Mouse (Mus musculus) kidney, postnatal 0 days (tissue): ENCODE results near the gene Ptpra. TPM values are rescaled to one million over a fixed set of nuclear protein-coding genes. Genes with fewer than 3 reads are reported as not detected.
"Not testable (repeated sequence)": the region's sequence is repeated elsewhere in the genome, so short reads cannot be mapped to it uniquely, and the experiment has no call there.

Experiments
- ATAC-seq: fragments of 200-750 bp; cut with Nextera tagmentation; replicated peaks from 2 replicates; pipeline ENCODE4 v1.8.0; 2017; ENCODE audit warnings: low read depth, moderate number of reproducible peaks, moderate TSS enrichment, moderate library complexity; ENCODE audit not compliant: low FRiP score
- DNase-seq: peaks from one replicate; pipeline ENCODE4 v3.0.0-alpha.2; 2016; ENCODE audit warnings: low spot score
- H3K27ac ChIP-seq: fragments of 300-500 bp; sonication (generic); 2 replicates; pipeline ENCODE4 v1.5.1; 2014; ENCODE audit warnings: mild to moderate bottlenecking
- H3K27me3 ChIP-seq: fragments of 300-500 bp; sonication (generic); 2 replicates; pipeline ENCODE4 v1.6.1; 2014; ENCODE audit warnings: low read length, mixed read lengths; ENCODE audit not compliant: insufficient read depth
- H3K36me3 ChIP-seq: fragments of 300-500 bp; sonication (generic); 2 replicates; pipeline ENCODE4 v1.6.1; 2014; ENCODE audit warnings: low read length, mixed read lengths; ENCODE audit not compliant: insufficient read depth
- H3K4me1 ChIP-seq: fragments of 300-500 bp; sonication (generic); replicated peaks from 2 replicates; pipeline ENCODE4 v1.6.1; 2014; ENCODE audit warnings: antibody characterized with exemption, low read length, mixed read lengths; ENCODE audit not compliant: insufficient read depth
- H3K4me2 ChIP-seq: fragments of 300-500 bp; sonication (generic); 2 replicates; pipeline ENCODE4 v1.6.1; 2014; ENCODE audit warnings: mild to moderate bottlenecking, low read length, moderate library complexity, mixed read lengths
- H3K4me3 ChIP-seq: fragments of 300-500 bp; sonication (generic); replicated peaks from 2 replicates; pipeline ENCODE4 v1.5.1; 2014; ENCODE audit warnings: low read depth, low read length
- H3K9ac ChIP-seq: fragments of 300-500 bp; sonication (generic); 2 replicates; pipeline ENCODE4 v1.6.1; 2014; ENCODE audit warnings: low read depth, low read length
- H3K9me3 ChIP-seq: fragments of 300-500 bp; sonication (generic); replicated peaks from 2 replicates; pipeline ENCODE4 v1.6.1; 2016; ENCODE audit warnings: low read length, inconsistent platforms, mixed read lengths
- CTCF ChIP-seq: IDR thresholded peaks from 2 replicates; pipeline ENCODE4 v1.5.1; 2016; ENCODE audit warnings: antibody characterized with exemption, low read depth, mild to moderate bottlenecking, moderate library complexity
- WGBS: fragments of 180-500 bp; shearing (Covaris S2); extraction: QIAGEN DNeasy Blood & Tissue Kit; methylation state at CpG from one replicate; pipeline ENCODE4 v1.1.7; 2014; 5-methylcytosine and 5-hydroxymethylcytosine counted together
- polyA plus RNA-seq: library from polyadenylated mRNA; unstranded; fragments of >200 nt; fragmentation: Nextera tagmentation; extraction: Ambion mirVana; gene quantifications from 2 replicates; pipeline ENCODE4 v1.2.1, GENCODE M21; 2015

Gene Ptpra
- polyA plus RNA-seq, 1 experiment from 2014 or later = 80.3 TPM

GRCm38 (mm10) chr2:130568921-130569320, 118.8 kb downstream of the Ptpra start:
- DNase-seq (no peak), ATAC-seq (no peak)
- Histone ChIP-seq H3K9ac (no peak overlapping the region), H3K27me3 (no peaks in the 10 kb centered on the region), H3K4me2 (no peak overlapping the region), H3K9me3 (no peaks in the 10 kb centered on the region), H3K27ac (no peak overlapping the region), H3K36me3 (peaks cover 10% of the 10 kb centered on the region; the same call in 1 of the 2 replicates), H3K4me1 (peaks cover 7% of the 10 kb centered on the region; the same call in 1 of the 2 replicates), H3K4me3 (no peak overlapping the region)
- no peak for TF ChIP-seq CTCF
- 62% methylated on average over 4 of the region's 4 CpGs for WGBS

GRCm38 (mm10) chr2:130569926-130570325, 119.8 kb downstream of the Ptpra start:
- ATAC-seq (no peak), DNase-seq (no peak)
- no peaks in the 10 kb centered on the region for H3K27me3 ChIP-seq
- H3K4me2 ChIP-seq = no peak overlapping the region
- H3K4me3 ChIP-seq = no peak overlapping the region
- H3K36me3 ChIP-seq = peaks cover 10% of the 10 kb centered on the region; the same call in 1 of the 2 replicates
- H3K9ac ChIP-seq = no peak overlapping the region
- H3K4me1 ChIP-seq = no peaks in the 10 kb centered on the region
- no peak overlapping the region for H3K27ac ChIP-seq
- TF ChIP-seq CTCF = no peak
- H3K9me3 ChIP-seq = no peaks in the 10 kb centered on the region

- peaks cover 39% of the 10 kb centered on the region for H3K27me3 ChIP-seq
- WGBS = 87% methylated on average over 5 of the region's 5 CpGs
- no peak for ATAC-seq
Measured at GRCm38 (mm10) chr2:130574960-130575359, 124.9 kb downstream of the Ptpra start.

GRCm38 (mm10) chr2:130575873-130576272, 125.8 kb downstream of the Ptpra start, which contains the start of gene Oxt:
Gene Oxt (plus strand): TSS chr2:130576173.
- Histone ChIP-seq H3K9me3 (no peaks in the 10 kb centered on the region), H3K4me3 (peak within 1 kb of the TSS; percentile 28), H3K4me2 (peak within 1 kb of the TSS; percentile 53), H3K27ac (no peak within 1 kb of the TSS), H3K27me3 (peaks cover 46% of the 10 kb centered on the region), H3K4me1 (peaks cover 13% of the 10 kb centered on the region), H3K36me3 (no peaks in the 10 kb centered on the region), H3K9ac (0 out of 2 replicates have a peak within 1 kb of the TSS, but pooled peaks have one; percentile 18)
- ATAC-seq (no peak), DNase-seq (no peak)
- no peak for TF ChIP-seq CTCF
- 48% methylated on average over 9 of the region's 9 CpGs for WGBS

More at GRCm38 (mm10) chr2:130574960-130575359, 124.9 kb downstream of the Ptpra start:
- Histone ChIP-seq H3K4me2 (no peak overlapping the region), H3K4me1 (0 out of 2 replicates have a peak, but pooled peaks cover 6% of the 10 kb centered on the region), H3K9ac (no peak overlapping the region), H3K9me3 (no peaks in the 10 kb centered on the region), H3K36me3 (no peaks in the 10 kb centered on the region), H3K4me3 (no peak overlapping the region), H3K27ac (no peak overlapping the region)
- DNase-seq = no peak
- TF ChIP-seq CTCF = 0 out of 2 replicates have a peak, but pooled peaks have one; percentile 12

- H3K27ac ChIP-seq, H3K9me3 ChIP-seq, DNase-seq, ATAC-seq, H3K36me3 ChIP-seq: not testable (repeated sequence)
- peak overlapping the region; percentile 28 for H3K4me3 ChIP-seq
- H3K27me3 ChIP-seq = peaks cover 48% of the 10 kb centered on the region
- peaks cover 16% of the 10 kb centered on the region for H3K4me1 ChIP-seq
- 0 out of 2 replicates have a peak overlapping the region, but pooled peaks have one; percentile 18 for H3K9ac ChIP-seq
- 5% methylated on average over 26 of the region's 32 CpGs for WGBS
- peak overlapping the region; percentile 53 for H3K4me2 ChIP-seq
Measured at GRCm38 (mm10) chr2:130576564-130576963, 126.5 kb downstream of the Ptpra start.

- peak overlapping the region; percentile 28 for H3K4me3 ChIP-seq
- no peak for DNase-seq
- H3K9me3 ChIP-seq = no peaks in the 10 kb centered on the region
- H3K27me3 ChIP-seq = peaks cover 53% of the 10 kb centered on the region
- peak overlapping the region; percentile 53; the same call in 1 of the 2 replicates for H3K4me2 ChIP-seq
- H3K36me3 ChIP-seq = no peaks in the 10 kb centered on the region
- no peak for ATAC-seq
- WGBS = 12% methylated on average over 9 of the region's 9 CpGs
- no peak for TF ChIP-seq CTCF
- no peak overlapping the region for H3K27ac ChIP-seq
- peaks cover 16% of the 10 kb centered on the region for H3K4me1 ChIP-seq
- H3K9ac ChIP-seq = no peak overlapping the region
Measured at GRCm38 (mm10) chr2:130577021-130577420, 126.9 kb downstream of the Ptpra start.

GRCm38 (mm10) chr2:130577632-130578031, 127.6 kb downstream of the Ptpra start:
- 5% methylated on average over 12 of the region's 12 CpGs for WGBS
- ATAC-seq = no peak; the same call in 1 of the 2 replicates
- no peak overlapping the region for H3K4me3 ChIP-seq
- H3K36me3 ChIP-seq = no peaks in the 10 kb centered on the region
- no peaks in the 10 kb centered on the region for H3K9me3 ChIP-seq
- H3K27me3 ChIP-seq = peaks cover 58% of the 10 kb centered on the region
- TF ChIP-seq CTCF = no peak
- no peak for DNase-seq
- H3K27ac ChIP-seq = no peak overlapping the region
- no peak overlapping the region for H3K9ac ChIP-seq
- no peak overlapping the region for H3K4me2 ChIP-seq
- H3K4me1 ChIP-seq = peaks cover 16% of the 10 kb centered on the region
